Mouse (Mus musculus) midbrain, embryonic 12.5 days (tissue): ENCODE data around the gene Mis12. TPM values are rescaled to one million over a fixed set of nuclear protein-coding genes. Genes with fewer than 3 reads are reported as not detected.
A peak's percentile ranks its signal among the peaks of the same experiment; 100 is the strongest.

Source experiments
- ATAC-seq: fragments of 200-750 bp; cut with Nextera tagmentation; 2 replicates; pipeline ENCODE4 v1.8.0; 2017; ENCODE audit warnings: low read depth, moderate TSS enrichment, moderate library complexity; ENCODE audit not compliant: low FRiP score
- H3K27ac ChIP-seq: fragments of 300-500 bp; sonication (generic); replicated peaks from 2 replicates; pipeline ENCODE4 v1.5.1; 2016; ENCODE audit warnings: mild to moderate bottlenecking
- H3K27me3 ChIP-seq: fragments of 300-500 bp; sonication (generic); 2 replicates; pipeline ENCODE4 v1.6.1; 2016; ENCODE audit warnings: mild to moderate bottlenecking
- H3K36me3 ChIP-seq: fragments of 300-500 bp; sonication (generic); 2 replicates; pipeline ENCODE4 v1.6.1; 2016
- H3K4me1 ChIP-seq: fragments of 300-500 bp; sonication (generic); 2 replicates; pipeline ENCODE4 v1.6.1; 2016
- H3K4me2 ChIP-seq: fragments of 300-500 bp; sonication (generic); replicated peaks from 2 replicates; pipeline ENCODE4 v1.6.1; 2016; ENCODE audit warnings: mild to moderate bottlenecking, moderate library complexity
- H3K4me3 ChIP-seq: fragments of 300-500 bp; sonication (generic); 2 replicates; pipeline ENCODE4 v1.5.1; 2016; ENCODE audit warnings: mild to moderate bottlenecking
- H3K9ac ChIP-seq: fragments of 300-500 bp; sonication (generic); replicated peaks from 2 replicates; pipeline ENCODE4 v1.6.1; 2016; ENCODE audit warnings: mild to moderate bottlenecking, moderate library complexity
- H3K9me3 ChIP-seq: fragments of 300-500 bp; sonication (generic); 2 replicates; pipeline ENCODE4 v1.6.1; 2016; ENCODE audit warnings: mild to moderate bottlenecking
- WGBS: fragments of 180-500 bp; shearing (Covaris S2); methylation state at CpG from one replicate; pipeline ENCODE4 v1.1.7; 2016; 5-methylcytosine and 5-hydroxymethylcytosine counted together
- polyA plus RNA-seq: library from polyadenylated mRNA; unstranded; fragments of >200 nt; fragmentation: Nextera tagmentation; extraction: Ambion mirVana; gene quantifications from 2 replicates; pipeline ENCODE4 v1.2.1, GENCODE M21; 2016

The Mis12 gene
- polyA plus RNA-seq, 1 experiment from 2014 or later, result 57.1 TPM

- WGBS, result 2% methylated on average over 55 of the region's 64 CpGs
- Histone ChIP-seq H3K27me3 (no peaks in the 10 kb centered on the region), H3K4me1 (peaks cover 8% of the 10 kb centered on the region), H3K27ac (0 out of 2 replicates have a peak within 1 kb of the TSS, but pooled peaks have one; percentile 46), H3K4me3 (peak within 1 kb of the TSS; percentile 100), H3K9me3 (no peaks in the 10 kb centered on the region), H3K9ac (peak within 1 kb of the TSS; percentile 92), H3K4me2 (peak within 1 kb of the TSS; percentile 76), H3K36me3 (peaks cover 67% of the 10 kb centered on the region)
- peak; percentile 96 for ATAC-seq
These were observed 36.7 kb upstream of the Mis12 start, which contains the start of gene C1qbp for GRCm38 (mm10) chr11:70982557-70983228. C1qbp (minus strand) TSS chr11:70983026.

- no peak for ATAC-seq
- Histone ChIP-seq H3K4me1 (peaks cover 16% of the 10 kb centered on the region), H3K36me3 (peaks cover 27% of the 10 kb centered on the region), H3K27me3 (no peaks in the 10 kb centered on the region), H3K9me3 (no peaks in the 10 kb centered on the region), H3K27ac (no peak overlapping the region), H3K9ac (no peak overlapping the region), H3K4me3 (no peak overlapping the region), H3K4me2 (no peak overlapping the region)
- WGBS, result 91% methylated on average over 4 of the region's 4 CpGs
These were observed 18.2 kb upstream of the Mis12 start for GRCm38 (mm10) chr11:71001167-71001566.

- Histone ChIP-seq H3K27me3 (no peaks in the 10 kb centered on the region), H3K4me1 (peaks cover 16% of the 10 kb centered on the region), H3K9me3 (no peaks in the 10 kb centered on the region), H3K4me3 (peak overlapping the region; percentile 92), H3K36me3 (peaks cover 17% of the 10 kb centered on the region), H3K4me2 (peak overlapping the region; percentile 94), H3K9ac (peak overlapping the region; percentile 79), H3K27ac (peak overlapping the region; percentile 78)
- WGBS, result under 1% methylated on average over 49 of the region's 49 CpGs
- ATAC-seq, result peak; percentile 88
These were observed 15.6 kb upstream of the Mis12 start for GRCm38 (mm10) chr11:71003611-71004315.

- Histone ChIP-seq H3K4me3 (peak within 1 kb of the TSS; percentile 92), H3K9me3 (no peaks in the 10 kb centered on the region), H3K27ac (peak within 1 kb of the TSS; percentile 78), H3K36me3 (peaks cover 16% of the 10 kb centered on the region), H3K27me3 (no peaks in the 10 kb centered on the region), H3K4me2 (peak within 1 kb of the TSS; percentile 94), H3K4me1 (peaks cover 16% of the 10 kb centered on the region), H3K9ac (peak within 1 kb of the TSS; percentile 79)
- WGBS, result under 1% methylated on average over 35 of the region's 35 CpGs
- ATAC-seq, result peak; percentile 98
These were observed 15.1 kb upstream of the Mis12 start, which contains the start of gene Dhx33 for GRCm38 (mm10) chr11:71004316-71004773. Dhx33 (minus strand) TSS chr11:71004437.

GRCm38 (mm10) chr11:71005046-71005445 lies 14.4 kb upstream of the Mis12 start:
- Histone ChIP-seq H3K4me2 (peak overlapping the region; percentile 94), H3K9ac (no peak overlapping the region), H3K27me3 (no peaks in the 10 kb centered on the region), H3K27ac (no peak overlapping the region), H3K36me3 (peaks cover 16% of the 10 kb centered on the region), H3K9me3 (no peaks in the 10 kb centered on the region), H3K4me1 (peaks cover 16% of the 10 kb centered on the region), H3K4me3 (peak overlapping the region; percentile 92)
- WGBS, result 65% methylated on average over 5 of the region's 5 CpGs
- ATAC-seq, result no peak

- 93% methylated on average over 6 of the region's 6 CpGs for WGBS
- H3K36me3 ChIP-seq, result peaks cover 35% of the 10 kb centered on the region
- H3K27ac ChIP-seq, result no peak overlapping the region
- no peaks in the 10 kb centered on the region for H3K27me3 ChIP-seq
- H3K4me3 ChIP-seq, result no peak overlapping the region
- ATAC-seq, result no peak
- no peak overlapping the region for H3K4me2 ChIP-seq
- peaks cover 16% of the 10 kb centered on the region for H3K4me1 ChIP-seq
- H3K9ac ChIP-seq, result no peak overlapping the region
- no peaks in the 10 kb centered on the region for H3K9me3 ChIP-seq
These were observed 12.4 kb upstream of the Mis12 start for GRCm38 (mm10) chr11:71007026-71007425.

- peaks cover 41% of the 10 kb centered on the region for H3K36me3 ChIP-seq
These were observed 11.6 kb upstream of the Mis12 start for GRCm38 (mm10) chr11:71007831-71008230.

GRCm38 (mm10) chr11:71008321-71008720 lies 11.1 kb upstream of the Mis12 start:
- H3K4me3 ChIP-seq, result no peak overlapping the region
- H3K27me3 ChIP-seq, result no peaks in the 10 kb centered on the region
- no peak overlapping the region for H3K9ac ChIP-seq
- no peaks in the 10 kb centered on the region for H3K9me3 ChIP-seq
- WGBS, result 91% methylated on average over 3 of the region's 3 CpGs
- peaks cover 43% of the 10 kb centered on the region for H3K36me3 ChIP-seq
- no peak overlapping the region for H3K4me2 ChIP-seq
- H3K27ac ChIP-seq, result no peak overlapping the region
- ATAC-seq, result no peak
- H3K4me1 ChIP-seq, result peaks cover 7% of the 10 kb centered on the region

More at GRCm38 (mm10) chr11:71007831-71008230, 11.6 kb upstream of the Mis12 start:
- Histone ChIP-seq H3K27ac (no peak overlapping the region), H3K27me3 (no peaks in the 10 kb centered on the region), H3K4me2 (no peak overlapping the region), H3K4me1 (peaks cover 12% of the 10 kb centered on the region), H3K4me3 (no peak overlapping the region), H3K9me3 (no peaks in the 10 kb centered on the region), H3K9ac (no peak overlapping the region)
- WGBS, result 89% methylated on average over 7 of the region's 7 CpGs
- no peak for ATAC-seq

- ATAC-seq, result no peak
- H3K27me3 ChIP-seq, result no peaks in the 10 kb centered on the region
- no peak overlapping the region for H3K4me3 ChIP-seq
- no peak overlapping the region for H3K4me2 ChIP-seq
- no peaks in the 10 kb centered on the region for H3K9me3 ChIP-seq
- H3K27ac ChIP-seq, result no peak overlapping the region
- peaks cover 8% of the 10 kb centered on the region for H3K4me1 ChIP-seq
- 96% methylated on average over 7 of the region's 7 CpGs for WGBS
- H3K9ac ChIP-seq, result no peak overlapping the region
- peaks cover 49% of the 10 kb centered on the region for H3K36me3 ChIP-seq
These were observed 6.7 kb upstream of the Mis12 start for GRCm38 (mm10) chr11:71012743-71013142.

GRCm38 (mm10) chr11:71017051-71017450 lies 2.4 kb upstream of the Mis12 start:
- Histone ChIP-seq H3K4me3 (no peak overlapping the region), H3K27me3 (no peaks in the 10 kb centered on the region), H3K9ac (no peak overlapping the region), H3K4me2 (no peak overlapping the region), H3K27ac (no peak overlapping the region), H3K4me1 (peaks cover 32% of the 10 kb centered on the region), H3K9me3 (no peaks in the 10 kb centered on the region), H3K36me3 (peaks cover 21% of the 10 kb centered on the region)
- no peak for ATAC-seq
- 97% methylated on average over 1 of the region's 1 CpGs for WGBS

GRCm38 (mm10) chr11:71018416-71019200 lies 803 bp upstream of the Mis12 start:
- Histone ChIP-seq H3K4me2 (peak overlapping the region; percentile 83), H3K9me3 (no peaks in the 10 kb centered on the region), H3K4me3 (peak overlapping the region; percentile 87), H3K27me3 (no peaks in the 10 kb centered on the region), H3K36me3 (peaks cover 24% of the 10 kb centered on the region), H3K4me1 (peaks cover 38% of the 10 kb centered on the region), H3K27ac (peak overlapping the region; percentile 75), H3K9ac (peak overlapping the region; percentile 79)
- peak; percentile 32 for ATAC-seq
- 6% methylated on average over 28 of the region's 28 CpGs for WGBS
